Mouse (Mus musculus): ENCODE measurements at regions not wholly inside any gene's neighbourhood (a gene's known extent, or its start where the extent isn't known, plus 50 kb on each side); places are given as distances from the start of the nearest gene placed in this dataset.

DNA sequence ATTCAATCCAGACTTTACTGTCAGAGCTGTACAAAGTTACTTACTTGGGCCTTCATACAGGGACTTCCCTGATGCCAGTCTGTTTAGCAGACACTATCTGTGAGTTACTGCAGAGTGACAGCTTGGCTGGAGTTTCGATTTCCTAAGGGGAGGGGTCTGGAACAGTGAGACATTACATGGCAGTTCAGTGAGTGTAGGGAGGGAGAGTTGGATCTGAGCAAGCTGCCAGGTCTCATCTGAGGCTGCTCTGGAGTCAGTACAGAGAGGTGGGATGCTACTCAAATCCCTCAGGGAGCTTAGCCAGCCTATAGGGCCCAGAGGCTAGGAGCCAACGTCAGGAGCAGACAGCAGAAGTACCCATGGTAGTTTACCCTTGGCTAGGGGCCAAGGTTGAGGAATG is 1329.8 kb upstream of the Nr2f1 start:
- H3K36me3 ChIP-seq (ENCODE audit: control insufficient read depth, insufficient read depth, low read length) = no peaks in the 10 kb centered on the region
- 41% methylated on average over 2 of the region's 2 CpGs for WGBS
- ATAC-seq (ENCODE audit: insufficient number of reproducible peaks, insufficient read depth, low FRiP score, low read depth) = no peak

DNA sequence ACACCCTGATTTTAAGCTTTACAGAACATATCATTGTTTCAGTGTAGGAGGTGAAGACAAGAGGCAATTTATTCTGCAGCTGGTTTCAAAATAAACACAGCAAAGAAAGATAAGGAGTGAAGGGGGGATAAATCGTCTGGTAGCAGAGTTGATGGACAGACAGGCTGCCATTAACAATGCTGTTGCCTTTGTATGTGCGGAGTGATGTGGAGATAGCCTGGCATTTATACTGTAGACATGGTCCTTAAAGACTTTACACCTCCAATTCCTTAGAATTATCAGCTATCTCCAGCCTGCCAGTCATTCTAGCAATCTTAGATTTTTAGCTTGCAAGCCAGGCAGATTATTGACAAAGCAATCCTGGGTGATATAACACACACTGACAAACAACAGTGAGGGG is 1332.5 kb upstream of the Arrdc3 start:
- Histone ChIP-seq H3K9ac (replicated peaks; ENCODE audit: low read depth, low read length) (no peak overlapping the region), H3K4me2 (replicated peaks; ENCODE audit: low read depth, low read length) (no peak overlapping the region), H3K27ac (ENCODE audit: low read length) (no peak overlapping the region), H3K27me3 (ENCODE audit: control insufficient read depth, insufficient read depth, low read length) (no peaks in the 10 kb centered on the region), H3K4me3 (ENCODE audit: low read depth, low read length) (no peak overlapping the region), H3K36me3 (ENCODE audit: control insufficient read depth, insufficient read depth, low read length) (no peaks in the 10 kb centered on the region), H3K9me3 (ENCODE audit: control insufficient read depth, low read depth, low read length) (no peaks in the 10 kb centered on the region), H3K4me1 (ENCODE audit: control insufficient read depth, insufficient read depth, low read length) (no peaks in the 10 kb centered on the region)
- no peak for ATAC-seq (ENCODE audit: insufficient number of reproducible peaks, insufficient read depth, low FRiP score, low read depth)
- WGBS = 8% methylated on average over 2 of the region's 2 CpGs

More for the DNA sequence above, 1329.8 kb upstream of the Nr2f1 start:
- H3K4me2 ChIP-seq (replicated peaks; ENCODE audit: low read depth, low read length) = no peak overlapping the region
- no peaks in the 10 kb centered on the region for H3K4me1 ChIP-seq (ENCODE audit: control insufficient read depth, insufficient read depth, low read length)
- no peaks in the 10 kb centered on the region for H3K27me3 ChIP-seq (ENCODE audit: control insufficient read depth, insufficient read depth, low read length)
- no peaks in the 10 kb centered on the region for H3K9me3 ChIP-seq (ENCODE audit: control insufficient read depth, low read depth, low read length)
- no peak overlapping the region for H3K4me3 ChIP-seq (ENCODE audit: low read depth, low read length)
- no peak overlapping the region for H3K27ac ChIP-seq (ENCODE audit: low read length)
- no peak overlapping the region for H3K9ac ChIP-seq (replicated peaks; ENCODE audit: low read depth, low read length)

GRCm38 (mm10) chr13:79555572-79556280 is 1327.5 kb upstream of the Arrdc3 start:
- 64% methylated on average over 3 of the region's 3 CpGs for WGBS
- Histone ChIP-seq H3K27me3 (ENCODE audit: control insufficient read depth, insufficient read depth, low read length) (no peaks in the 10 kb centered on the region), H3K4me3 (ENCODE audit: low read depth, low read length) (no peak overlapping the region), H3K4me1 (ENCODE audit: control insufficient read depth, insufficient read depth, low read length) (no peaks in the 10 kb centered on the region), H3K9me3 (ENCODE audit: control insufficient read depth, low read depth, low read length) (no peaks in the 10 kb centered on the region), H3K27ac (ENCODE audit: low read length) (no peak overlapping the region), H3K9ac (replicated peaks; ENCODE audit: low read depth, low read length) (no peak overlapping the region), H3K4me2 (replicated peaks; ENCODE audit: low read depth, low read length) (no peak overlapping the region), H3K36me3 (ENCODE audit: control insufficient read depth, insufficient read depth, low read length) (no peaks in the 10 kb centered on the region)
- peak; percentile 89 for ATAC-seq (ENCODE audit: insufficient number of reproducible peaks, insufficient read depth, low FRiP score, low read depth)
